Mouse (Mus musculus) lung, embryonic 14.5 days (tissue): Measurements from ENCODE around the gene Gm10643. TPM values are rescaled to one million over a fixed set of nuclear protein-coding genes. Genes with fewer than 3 reads are reported as not detected.
A peak's percentile ranks its signal among the peaks of the same experiment; 100 is the strongest.

Experiments used
- ATAC-seq: fragments of 200-750 bp; cut with Nextera tagmentation; 2 replicates; pipeline ENCODE4 v1.8.0; 2017; ENCODE audit warnings: mild to moderate bottlenecking, moderate TSS enrichment, moderate library complexity; ENCODE audit not compliant: insufficient read depth
- DNase-seq: peaks from one replicate; pipeline ENCODE4 v3.0.0-alpha.2; 2015
- H3K27ac ChIP-seq: fragments of 300-500 bp; sonication (generic); 2 replicates; pipeline ENCODE4 v1.5.1; 2014; ENCODE audit warnings: low read depth, mild to moderate bottlenecking, moderate library complexity
- H3K27me3 ChIP-seq: fragments of 300-500 bp; sonication (generic); 2 replicates; pipeline ENCODE4 v1.6.1; 2014; ENCODE audit warnings: low read length, control low read depth; ENCODE audit not compliant: insufficient read depth
- H3K36me3 ChIP-seq: fragments of 300-500 bp; sonication (generic); 2 replicates; pipeline ENCODE4 v1.6.1; 2014; ENCODE audit warnings: control low read depth; ENCODE audit not compliant: insufficient read depth
- H3K4me1 ChIP-seq: fragments of 300-500 bp; sonication (generic); 2 replicates; pipeline ENCODE4 v1.6.1; 2014; ENCODE audit warnings: antibody characterized with exemption, control low read depth; ENCODE audit not compliant: insufficient read depth
- H3K4me2 ChIP-seq: fragments of 300-500 bp; sonication (generic); 2 replicates; pipeline ENCODE4 v1.6.1; 2014; ENCODE audit warnings: mild to moderate bottlenecking
- H3K4me3 ChIP-seq: fragments of 300-500 bp; sonication (generic); 2 replicates; pipeline ENCODE4 v1.5.1; 2014; ENCODE audit warnings: low read depth, low read length
- H3K9ac ChIP-seq: fragments of 300-500 bp; sonication (generic); 2 replicates; pipeline ENCODE4 v1.6.1; 2014
- H3K9me3 ChIP-seq: fragments of 300-500 bp; sonication (generic); 2 replicates; pipeline ENCODE4 v1.6.1; 2016; ENCODE audit warnings: low read depth, low read length, control low read depth
- CTCF ChIP-seq: IDR thresholded peaks from 2 replicates; pipeline ENCODE4 v1.5.1; 2016; ENCODE audit warnings: antibody characterized with exemption, low read depth
- WGBS: fragments of 180-500 bp; shearing (Covaris S2); extraction: QIAGEN DNeasy Blood & Tissue Kit; methylation state at CpG from one replicate; pipeline ENCODE4 v1.1.7; 2014; 5-methylcytosine and 5-hydroxymethylcytosine counted together
- polyA plus RNA-seq: library from polyadenylated mRNA; unstranded; fragments of >200 nt; fragmentation: Nextera tagmentation; extraction: Ambion mirVana; gene quantifications from 2 replicates; pipeline ENCODE4 v1.2.1, GENCODE M21; 2014

Gene Gm10643
- polyA plus RNA-seq, 1 experiment from 2014 or later, result 1.4 TPM

GRCm38 (mm10) chr8:84053229-84053628 lies 11.7 kb downstream of the Gm10643 start:
- WGBS, result 92% methylated on average over 5 of the region's 5 CpGs

GRCm38 (mm10) chr8:84052746-84053145 lies 12.2 kb downstream of the Gm10643 start:
- TF ChIP-seq CTCF, result no peak
- H3K27me3 ChIP-seq, result no peaks in the 10 kb centered on the region
- ATAC-seq (peak; percentile 82), DNase-seq (peak; percentile 79)
- H3K4me1 ChIP-seq, result peaks cover 8% of the 10 kb centered on the region; the same call in 1 of the 2 replicates
- H3K27ac ChIP-seq, result no peak overlapping the region
- no peaks in the 10 kb centered on the region for H3K9me3 ChIP-seq
- 28% methylated on average over 3 of the region's 3 CpGs for WGBS
- no peak overlapping the region for H3K4me2 ChIP-seq
- H3K9ac ChIP-seq, result no peak overlapping the region
- no peaks in the 10 kb centered on the region for H3K36me3 ChIP-seq
- no peak overlapping the region for H3K4me3 ChIP-seq

More at GRCm38 (mm10) chr8:84053229-84053628, 11.7 kb downstream of the Gm10643 start:
- Histone ChIP-seq H3K4me1 (peaks cover 8% of the 10 kb centered on the region; the same call in 1 of the 2 replicates), H3K27ac (no peak overlapping the region), H3K27me3 (no peaks in the 10 kb centered on the region), H3K36me3 (no peaks in the 10 kb centered on the region), H3K9ac (no peak overlapping the region), H3K4me3 (no peak overlapping the region), H3K9me3 (no peaks in the 10 kb centered on the region), H3K4me2 (no peak overlapping the region)
- peak; percentile 12; the same call in 1 of the 2 replicates for TF ChIP-seq CTCF
- no peak for ATAC-seq
- no peak for DNase-seq

GRCm38 (mm10) chr8:84048171-84048570 lies 16.8 kb downstream of the Gm10643 start:
- no peak for TF ChIP-seq CTCF
- H3K27ac ChIP-seq, result no peak overlapping the region
- no peak overlapping the region for H3K4me2 ChIP-seq
- H3K9ac ChIP-seq, result no peak overlapping the region
- no peaks in the 10 kb centered on the region for H3K36me3 ChIP-seq
- H3K4me1 ChIP-seq, result peaks cover 8% of the 10 kb centered on the region; the same call in 1 of the 2 replicates
- H3K4me3 ChIP-seq, result no peak overlapping the region
- ATAC-seq (no peak), DNase-seq (no peak)
- WGBS, result 54% methylated on average over 5 of the region's 5 CpGs
- peaks cover 26% of the 10 kb centered on the region for H3K27me3 ChIP-seq
- H3K9me3 ChIP-seq, result no peaks in the 10 kb centered on the region

GRCm38 (mm10) chr8:84046505-84046904 lies 18.4 kb downstream of the Gm10643 start:
- DNase-seq (no peak), ATAC-seq (no peak)
- H3K27ac ChIP-seq, result no peak overlapping the region
- no peak overlapping the region for H3K9ac ChIP-seq
- no peak overlapping the region for H3K4me3 ChIP-seq
- no peaks in the 10 kb centered on the region for H3K4me1 ChIP-seq
- TF ChIP-seq CTCF, result no peak
- WGBS, result 76% methylated on average over 3 of the region's 3 CpGs
- H3K27me3 ChIP-seq, result peaks cover 43% of the 10 kb centered on the region
- H3K36me3 ChIP-seq, result no peaks in the 10 kb centered on the region
- no peak overlapping the region for H3K4me2 ChIP-seq
- no peaks in the 10 kb centered on the region for H3K9me3 ChIP-seq

- no peaks in the 10 kb centered on the region for H3K9me3 ChIP-seq
- no peak within 1 kb of the TSS for H3K27ac ChIP-seq
- no peaks in the 10 kb centered on the region for H3K36me3 ChIP-seq
- peaks cover 46% of the 10 kb centered on the region for H3K27me3 ChIP-seq
- no peak within 1 kb of the TSS for H3K4me2 ChIP-seq
- no peak for ATAC-seq
- DNase-seq, result no peak
- no peak for TF ChIP-seq CTCF
- 4% methylated on average over 9 of the region's 9 CpGs for WGBS
- H3K9ac ChIP-seq, result no peak within 1 kb of the TSS
- H3K4me3 ChIP-seq, result no peak within 1 kb of the TSS
- H3K4me1 ChIP-seq, result no peaks in the 10 kb centered on the region
These were observed 20.0 kb downstream of the Gm10643 start, which contains the start of gene Rln3 for GRCm38 (mm10) chr8:84044900-84045299. Rln3 (minus strand) TSS chr8:84045000.

GRCm38 (mm10) chr8:84044103-84044502 lies 20.8 kb downstream of the Gm10643 start:
- peak; percentile 36 for TF ChIP-seq CTCF
- 8% methylated on average over 7 of the region's 7 CpGs for WGBS
- Histone ChIP-seq H3K9me3 (no peaks in the 10 kb centered on the region), H3K4me1 (no peaks in the 10 kb centered on the region), H3K9ac (no peak overlapping the region), H3K4me2 (no peak overlapping the region), H3K4me3 (no peak overlapping the region), H3K36me3 (no peaks in the 10 kb centered on the region), H3K27me3 (peaks cover 46% of the 10 kb centered on the region), H3K27ac (no peak overlapping the region)
- ATAC-seq, result no peak
- DNase-seq, result no peak

- peak; percentile 16 for DNase-seq
- no peak for TF ChIP-seq CTCF
- H3K27ac ChIP-seq, result no peak overlapping the region
- peak overlapping the region; percentile 36; the same call in 1 of the 2 replicates for H3K9ac ChIP-seq
- H3K36me3 ChIP-seq, result no peaks in the 10 kb centered on the region
- H3K9me3 ChIP-seq, result no peaks in the 10 kb centered on the region
- peak overlapping the region; percentile 80 for H3K4me2 ChIP-seq
- no peaks in the 10 kb centered on the region for H3K4me1 ChIP-seq
- 35% methylated on average over 12 of the region's 12 CpGs for WGBS
- H3K4me3 ChIP-seq, result peak overlapping the region; percentile 38; the same call in 1 of the 2 replicates
- no peak; the same call in 1 of the 2 replicates for ATAC-seq
- H3K27me3 ChIP-seq, result peaks cover 46% of the 10 kb centered on the region
These were observed 22.0 kb downstream of the Gm10643 start for GRCm38 (mm10) chr8:84042948-84043342.
